Mouse (Mus musculus): ENCODE results near the gene Tenm3. TPM values are rescaled to one million over a fixed set of nuclear protein-coding genes. Genes with fewer than 3 reads are reported as not detected.
"Not testable (repeated sequence)": the region's sequence is repeated elsewhere in the genome, so short reads cannot be mapped to it uniquely, and the experiment has no call there.

The Tenm3 gene
- polyA plus RNA-seq, 1 experiment, result 2.3 TPM

DNA sequence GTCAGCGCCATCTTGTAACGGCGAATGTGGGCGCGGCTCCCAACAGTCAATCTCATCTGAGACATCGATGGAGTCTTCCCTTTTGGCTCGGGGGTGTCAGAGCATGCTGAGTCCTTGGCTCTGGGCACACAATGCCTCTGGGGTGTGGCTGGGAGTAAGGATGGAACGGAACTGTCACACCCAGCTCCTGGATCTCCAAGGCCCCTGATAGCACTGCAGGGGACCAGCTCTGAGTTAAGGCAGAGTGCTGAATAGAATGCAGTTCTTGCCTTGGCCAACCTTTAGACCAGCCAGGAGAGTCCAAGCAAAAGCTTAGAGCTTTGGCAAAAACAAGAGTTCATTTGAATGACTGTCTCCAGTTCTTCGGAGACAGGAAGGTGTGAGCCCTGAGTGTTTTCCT is 647.8 kb downstream of the Tenm3 start:
- 97% methylated on average over 9 of the region's 9 CpGs for WGBS
- TF ChIP-seq CTCF (IDR thresholded peaks at IDR 0.05; ENCODE audit: borderline replicate concordance, control insufficient read depth, extremely low read depth, insufficient read depth, low read length, poor library complexity) (no peak), POLR2A (IDR thresholded peaks at IDR 0.05; ENCODE audit: control insufficient read depth, extremely low read depth, insufficient read depth, low read length, poor library complexity) (no peak)
- no peak for DNase-seq
- H3K4me1 ChIP-seq (replicated peaks; ENCODE audit: control insufficient read depth, insufficient read depth, low read length), result no peaks in the 10 kb centered on the region
- H3K4me3 ChIP-seq (ENCODE audit: control insufficient read depth, insufficient read depth, low read length), result no peak overlapping the region
- no peaks in the 10 kb centered on the region for H3K27me3 ChIP-seq (ENCODE audit: control insufficient read depth, insufficient read depth, low read length)
- no peak overlapping the region for H3K27ac ChIP-seq (ENCODE audit: control insufficient read depth, insufficient read depth, low read length)
- no peaks in the 10 kb centered on the region for H3K36me3 ChIP-seq (ENCODE audit: control insufficient read depth, insufficient read depth, low read length)

DNA sequence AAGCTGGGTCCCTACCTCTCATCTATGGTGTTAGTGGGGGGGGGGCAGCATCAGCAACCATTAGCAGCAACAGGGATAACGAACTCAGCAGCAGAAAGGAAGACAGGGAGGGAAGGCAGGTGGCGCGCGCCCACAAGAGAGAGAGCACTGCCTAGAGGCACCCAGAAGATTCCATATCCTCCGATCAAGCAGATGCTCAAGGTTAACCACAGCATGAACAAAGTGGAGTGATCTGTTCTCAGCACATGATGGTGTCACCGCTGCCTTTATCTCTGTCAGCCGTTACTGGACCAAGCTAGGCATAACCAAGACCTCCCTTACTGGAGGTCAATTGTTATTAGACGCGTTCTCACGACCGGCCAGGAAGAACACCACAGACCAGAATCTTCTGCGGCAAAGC is 655.2 kb downstream of the Tenm3 start:
- H3K27me3 ChIP-seq (ENCODE audit: control insufficient read depth, insufficient read depth, low read length), result no peaks in the 10 kb centered on the region
- no peaks in the 10 kb centered on the region for H3K36me3 ChIP-seq (ENCODE audit: control insufficient read depth, insufficient read depth, low read length)
- TF ChIP-seq POLR2A (IDR thresholded peaks at IDR 0.05; ENCODE audit: control insufficient read depth, extremely low read depth, insufficient read depth, low read length, poor library complexity), result no peak
- no peak for TF ChIP-seq CTCF (IDR thresholded peaks at IDR 0.05; ENCODE audit: borderline replicate concordance, control insufficient read depth, extremely low read depth, insufficient read depth, low read length, poor library complexity)
- WGBS, result 97% methylated on average over 12 of the region's 12 CpGs
- no peak for DNase-seq
- no peak overlapping the region for H3K4me3 ChIP-seq (ENCODE audit: control insufficient read depth, insufficient read depth, low read length)
- no peaks in the 10 kb centered on the region for H3K4me1 ChIP-seq (replicated peaks; ENCODE audit: control insufficient read depth, insufficient read depth, low read length)
- no peak overlapping the region for H3K27ac ChIP-seq (ENCODE audit: control insufficient read depth, insufficient read depth, low read length)

DNA sequence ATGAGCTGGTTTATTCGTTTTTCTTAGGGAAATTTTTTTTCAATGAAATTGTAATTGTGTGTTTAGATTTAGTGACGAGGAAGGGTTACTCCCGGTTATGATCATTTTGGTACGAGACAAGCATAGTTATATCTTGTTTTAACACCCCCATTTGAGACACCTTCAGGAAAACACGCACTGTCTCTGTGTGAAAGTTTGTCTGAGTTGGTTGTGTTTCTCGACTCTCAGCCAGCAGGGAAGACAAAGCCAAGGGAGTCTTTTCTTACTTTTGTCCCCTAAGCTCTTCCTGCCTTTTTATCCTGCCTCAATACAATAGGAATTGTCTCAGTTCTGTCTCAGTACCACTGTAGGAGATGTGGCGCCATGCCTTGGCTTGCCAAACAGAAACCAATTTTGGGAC is 660.0 kb downstream of the Tenm3 start:
- Histone ChIP-seq H3K27me3 (ENCODE audit: control insufficient read depth, insufficient read depth, low read length) (no peaks in the 10 kb centered on the region), H3K27ac (ENCODE audit: control insufficient read depth, insufficient read depth, low read length) (no peak overlapping the region), H3K36me3 (ENCODE audit: control insufficient read depth, insufficient read depth, low read length) (no peaks in the 10 kb centered on the region), H3K4me1 (replicated peaks; ENCODE audit: control insufficient read depth, insufficient read depth, low read length) (no peaks in the 10 kb centered on the region), H3K4me3 (ENCODE audit: control insufficient read depth, insufficient read depth, low read length) (no peak overlapping the region)
- WGBS, result 91% methylated on average over 7 of the region's 7 CpGs
- TF ChIP-seq POLR2A (IDR thresholded peaks at IDR 0.05; ENCODE audit: control insufficient read depth, extremely low read depth, insufficient read depth, low read length, poor library complexity) (no peak), CTCF (IDR thresholded peaks at IDR 0.05; ENCODE audit: borderline replicate concordance, control insufficient read depth, extremely low read depth, insufficient read depth, low read length, poor library complexity) (no peak)
- no peak for DNase-seq

DNA sequence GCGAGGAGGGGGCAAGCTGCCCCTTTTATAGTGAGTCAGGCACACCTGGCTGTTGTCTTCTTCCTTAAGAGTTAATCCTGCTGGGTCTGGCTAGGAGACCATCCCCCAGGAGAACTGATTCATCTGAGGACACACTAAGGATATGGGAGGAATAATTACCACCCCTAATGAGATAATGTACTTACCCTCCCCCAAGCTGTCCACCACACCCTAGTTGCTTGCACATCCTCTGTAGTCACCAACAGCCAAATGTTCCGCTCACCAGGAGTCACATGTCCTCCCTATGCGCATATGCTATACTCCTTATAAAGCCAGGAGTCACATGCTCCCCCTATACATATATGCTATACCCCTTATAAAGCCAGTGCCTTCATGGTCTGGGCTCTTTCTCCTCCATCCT is 662.8 kb downstream of the Tenm3 start:
- H3K4me3 ChIP-seq (ENCODE audit: control insufficient read depth, insufficient read depth, low read length), result no peak overlapping the region
- no peaks in the 10 kb centered on the region for H3K36me3 ChIP-seq (ENCODE audit: control insufficient read depth, insufficient read depth, low read length)
- no peak for DNase-seq
- no peaks in the 10 kb centered on the region for H3K4me1 ChIP-seq (replicated peaks; ENCODE audit: control insufficient read depth, insufficient read depth, low read length)
- WGBS, result 94% methylated on average over 3 of the region's 3 CpGs
- TF ChIP-seq CTCF (IDR thresholded peaks at IDR 0.05; ENCODE audit: borderline replicate concordance, control insufficient read depth, extremely low read depth, insufficient read depth, low read length, poor library complexity) (no peak), POLR2A (IDR thresholded peaks at IDR 0.05; ENCODE audit: control insufficient read depth, extremely low read depth, insufficient read depth, low read length, poor library complexity) (no peak)
- H3K27ac ChIP-seq (ENCODE audit: control insufficient read depth, insufficient read depth, low read length), result no peak overlapping the region
- H3K27me3 ChIP-seq (ENCODE audit: control insufficient read depth, insufficient read depth, low read length), result no peaks in the 10 kb centered on the region

DNA sequence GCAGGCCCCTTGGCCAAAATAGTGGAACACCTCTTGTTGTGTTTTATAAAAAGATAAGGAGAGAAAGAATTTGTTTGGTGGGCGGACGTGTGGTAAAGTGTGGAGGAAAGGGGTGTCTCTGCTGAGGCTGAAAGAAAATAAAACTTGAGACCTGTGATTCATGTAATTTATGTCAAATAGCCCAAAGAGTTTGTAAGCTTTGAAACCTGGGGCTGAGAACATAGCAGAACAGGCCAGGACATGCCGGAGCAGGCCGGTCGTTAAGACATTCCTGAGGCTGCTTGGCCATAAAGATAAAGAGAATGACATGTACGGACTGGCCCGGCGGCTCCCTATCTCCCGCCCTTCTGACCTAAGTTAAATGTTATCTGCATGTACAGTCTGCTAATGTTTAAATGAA is 663.6 kb downstream of the Tenm3 start:
- not testable (repeated sequence) for H3K4me3 ChIP-seq (ENCODE audit: control insufficient read depth, insufficient read depth, low read length); H3K27ac ChIP-seq (ENCODE audit: control insufficient read depth, insufficient read depth, low read length); DNase-seq; H3K4me1 ChIP-seq (replicated peaks; ENCODE audit: control insufficient read depth, insufficient read depth, low read length); H3K36me3 ChIP-seq (ENCODE audit: control insufficient read depth, insufficient read depth, low read length); H3K27me3 ChIP-seq (ENCODE audit: control insufficient read depth, insufficient read depth, low read length)
- WGBS, result 94% methylated on average over 9 of the region's 9 CpGs

DNA sequence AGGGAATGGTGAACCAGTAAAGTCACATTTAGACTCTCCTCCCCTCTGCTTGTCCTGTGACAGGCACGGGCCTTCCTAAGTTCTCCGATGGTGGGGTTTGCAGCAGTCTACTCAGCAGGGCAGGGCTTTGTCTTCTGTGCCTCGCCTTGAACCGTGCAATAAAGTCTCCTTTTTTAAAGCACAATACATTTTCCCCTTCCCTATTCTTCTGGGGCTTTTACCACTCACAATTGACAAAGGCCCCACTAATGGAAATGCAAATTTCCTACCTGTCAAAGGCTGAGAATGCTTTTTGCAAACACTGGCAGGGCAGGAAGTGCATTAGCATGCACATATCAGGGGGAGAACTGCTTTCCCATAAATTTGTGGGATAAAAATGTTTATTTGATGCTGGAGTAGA is 664.8 kb downstream of the Tenm3 start:
- 80% methylated on average over 4 of the region's 4 CpGs for WGBS
- no peak overlapping the region for H3K4me3 ChIP-seq (ENCODE audit: control insufficient read depth, insufficient read depth, low read length)

DNA sequence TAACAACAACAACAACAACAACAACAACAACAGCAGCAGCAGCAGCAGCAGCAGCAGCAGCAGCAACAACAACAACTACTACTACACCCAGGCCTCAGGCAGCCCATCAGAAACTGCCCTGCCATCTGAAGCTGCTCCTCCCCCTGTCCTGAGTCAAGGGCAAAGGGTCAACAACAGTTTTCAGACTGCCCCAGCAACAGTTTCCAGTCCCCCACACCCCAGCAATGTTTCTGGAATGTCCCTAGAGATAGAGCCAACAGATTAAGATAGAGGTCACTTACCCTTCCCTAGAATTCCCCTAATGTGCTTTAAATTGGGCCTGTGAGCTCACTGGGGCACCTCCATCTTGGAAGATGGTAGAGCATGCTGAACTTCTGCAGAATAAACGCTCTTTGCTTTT is 665.9 kb downstream of the Tenm3 start:
- DNase-seq, result no peak
- Histone ChIP-seq H3K4me1 (replicated peaks; ENCODE audit: control insufficient read depth, insufficient read depth, low read length) (no peaks in the 10 kb centered on the region), H3K36me3 (ENCODE audit: control insufficient read depth, insufficient read depth, low read length) (no peaks in the 10 kb centered on the region), H3K27me3 (ENCODE audit: control insufficient read depth, insufficient read depth, low read length) (no peaks in the 10 kb centered on the region), H3K4me3 (ENCODE audit: control insufficient read depth, insufficient read depth, low read length) (no peak overlapping the region), H3K27ac (ENCODE audit: control insufficient read depth, insufficient read depth, low read length) (no peak overlapping the region)
- no peak for TF ChIP-seq CTCF (IDR thresholded peaks at IDR 0.05; ENCODE audit: borderline replicate concordance, control insufficient read depth, extremely low read depth, insufficient read depth, low read length, poor library complexity)
- no peak for TF ChIP-seq POLR2A (IDR thresholded peaks at IDR 0.05; ENCODE audit: control insufficient read depth, extremely low read depth, insufficient read depth, low read length, poor library complexity)
- WGBS, result 93% methylated on average over 1 of the region's 1 CpGs

More for the DNA sequence above, 664.8 kb downstream of the Tenm3 start:
- Histone ChIP-seq H3K4me1 (replicated peaks; ENCODE audit: control insufficient read depth, insufficient read depth, low read length) (no peaks in the 10 kb centered on the region), H3K27me3 (ENCODE audit: control insufficient read depth, insufficient read depth, low read length) (no peaks in the 10 kb centered on the region), H3K36me3 (ENCODE audit: control insufficient read depth, insufficient read depth, low read length) (no peaks in the 10 kb centered on the region), H3K27ac (ENCODE audit: control insufficient read depth, insufficient read depth, low read length) (no peak overlapping the region)
- DNase-seq, result no peak
- TF ChIP-seq CTCF (IDR thresholded peaks at IDR 0.05; ENCODE audit: borderline replicate concordance, control insufficient read depth, extremely low read depth, insufficient read depth, low read length, poor library complexity) (no peak), POLR2A (IDR thresholded peaks at IDR 0.05; ENCODE audit: control insufficient read depth, extremely low read depth, insufficient read depth, low read length, poor library complexity) (no peak)

Data from thymus, adult 2 months (tissue).